Mouse (Mus musculus) layer of hippocampus, adult 2 months (tissue): ENCODE measurements around the gene Grik3. TPM values are rescaled to one million over a fixed set of nuclear protein-coding genes. Genes with fewer than 3 reads are reported as not detected.

ENCODE experiments used
- DNase-seq, 2 experiments: peaks; one replicate each; pipeline ENCODE4 v3.0.0; 2022; ENCODE audit warnings: low spot score in 2 of 2
- H3K27ac ChIP-seq: fragments of 200-600 bp; 2 replicates; pipeline ENCODE4 v1.8.1; 2022
- H3K4me3 ChIP-seq: fragments of 200-600 bp; 2 replicates; pipeline ENCODE4 v1.8.1; 2022; ENCODE audit warnings: mild to moderate bottlenecking
- CTCF ChIP-seq: fragments of 200-600 bp; conservative IDR thresholded peaks from 2 replicates; pipeline ENCODE4 v1.8.1; 2022; ENCODE audit warnings: antibody characterized with exemption, mild to moderate bottlenecking, moderate library complexity
- total RNA-seq, 2 experiments: library from RNA; stranded (reverse); gene quantifications; 2 replicates each; pipeline ENCODE4 v1.2.3; 2021

The Grik3 gene
- total RNA-seq, 2 experiments from 2014 or later, result 24.8 to 25.3 TPM

GRCm38 (mm10) chr4:125484131-125484530 lies 6.4 kb upstream of the Grik3 start:
- TF ChIP-seq CTCF, result no peak
- H3K27ac ChIP-seq, result no peak overlapping the region
- no peak overlapping the region for H3K4me3 ChIP-seq
- no peak for DNase-seq

- no peak for TF ChIP-seq CTCF
- Histone ChIP-seq H3K27ac (no peak overlapping the region), H3K4me3 (no peak overlapping the region)
- DNase-seq, result no peak
These were observed 4.9 kb upstream of the Grik3 start for GRCm38 (mm10) chr4:125485416-125486239.

DNA sequence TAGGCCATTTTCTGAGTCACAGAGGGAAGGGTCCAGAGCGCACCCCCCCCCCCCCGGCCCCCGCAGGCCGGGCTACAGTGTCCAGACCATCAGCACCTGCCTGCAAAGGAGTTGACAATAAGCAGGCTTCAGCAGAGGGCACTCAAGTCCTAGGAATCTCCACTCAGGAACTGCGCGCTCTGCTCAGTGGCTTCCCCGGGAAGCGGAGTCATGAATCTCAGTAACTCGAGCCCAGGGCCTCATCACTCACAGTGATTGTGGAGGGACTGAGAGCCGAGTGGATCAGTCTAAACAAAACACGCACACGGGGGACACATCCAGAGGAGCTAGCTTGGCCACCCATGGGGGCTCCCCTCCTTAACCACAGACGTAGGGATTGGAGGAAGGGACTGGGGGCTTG lies 3.9 kb upstream of the Grik3 start:
- Histone ChIP-seq H3K4me3 (no peak overlapping the region), H3K27ac (no peak overlapping the region)
- TF ChIP-seq CTCF, result peak; percentile 63
- no peak for DNase-seq

- TF ChIP-seq CTCF, result no peak
- H3K27ac ChIP-seq, result no peak overlapping the region
- no peak overlapping the region for H3K4me3 ChIP-seq
- DNase-seq, result no peak
These were observed 3.5 kb upstream of the Grik3 start for GRCm38 (mm10) chr4:125487031-125487430.

- H3K27ac ChIP-seq, result no peak overlapping the region
- TF ChIP-seq CTCF, result no peak
- H3K4me3 ChIP-seq, result peak overlapping the region; percentile 49
- no peak for DNase-seq
These were observed 1.5 kb upstream of the Grik3 start for GRCm38 (mm10) chr4:125488796-125489637.

DNA sequence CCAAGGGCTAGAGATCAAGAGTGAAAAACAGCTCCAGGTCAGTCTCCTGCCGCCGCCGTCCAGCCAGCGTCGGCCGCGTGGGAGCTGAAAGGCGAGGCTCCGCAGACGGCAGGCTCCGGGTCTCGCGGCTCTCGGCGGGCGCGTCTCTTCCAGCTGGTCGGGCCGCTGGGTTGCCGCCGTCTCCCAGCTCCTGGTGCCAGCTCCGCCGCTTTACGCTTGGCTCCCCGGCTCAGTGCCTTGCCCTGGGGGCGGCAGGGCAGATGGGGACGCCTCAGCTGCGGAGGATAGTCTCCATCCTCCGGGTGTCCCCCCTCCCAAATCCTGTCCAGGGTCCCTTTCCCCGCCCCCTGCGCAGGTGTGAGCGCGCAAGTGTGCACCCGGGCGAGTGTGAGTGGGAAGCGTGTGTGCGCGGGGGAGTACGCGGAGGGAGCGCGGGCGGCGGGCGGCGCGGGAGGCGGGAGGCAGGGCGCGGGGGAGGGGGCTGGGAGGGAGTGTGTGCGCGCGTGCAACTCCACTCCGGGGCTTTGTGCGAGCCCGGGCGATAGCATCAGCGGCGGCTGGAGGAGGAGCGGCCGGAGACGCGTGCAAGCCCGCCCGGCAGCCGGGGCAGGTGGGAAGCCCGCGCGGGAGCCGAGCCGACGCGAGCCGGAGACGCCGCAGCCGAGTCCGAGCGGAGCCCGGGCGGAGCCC lies 454 bp upstream of the Grik3 start:
- peak overlapping the region; percentile 49 for H3K4me3 ChIP-seq
- H3K27ac ChIP-seq, result peak overlapping the region; percentile 72
- TF ChIP-seq CTCF, result no peak
- DNase-seq, result peak in 1 of 2 experiments; percentile 44

DNA sequence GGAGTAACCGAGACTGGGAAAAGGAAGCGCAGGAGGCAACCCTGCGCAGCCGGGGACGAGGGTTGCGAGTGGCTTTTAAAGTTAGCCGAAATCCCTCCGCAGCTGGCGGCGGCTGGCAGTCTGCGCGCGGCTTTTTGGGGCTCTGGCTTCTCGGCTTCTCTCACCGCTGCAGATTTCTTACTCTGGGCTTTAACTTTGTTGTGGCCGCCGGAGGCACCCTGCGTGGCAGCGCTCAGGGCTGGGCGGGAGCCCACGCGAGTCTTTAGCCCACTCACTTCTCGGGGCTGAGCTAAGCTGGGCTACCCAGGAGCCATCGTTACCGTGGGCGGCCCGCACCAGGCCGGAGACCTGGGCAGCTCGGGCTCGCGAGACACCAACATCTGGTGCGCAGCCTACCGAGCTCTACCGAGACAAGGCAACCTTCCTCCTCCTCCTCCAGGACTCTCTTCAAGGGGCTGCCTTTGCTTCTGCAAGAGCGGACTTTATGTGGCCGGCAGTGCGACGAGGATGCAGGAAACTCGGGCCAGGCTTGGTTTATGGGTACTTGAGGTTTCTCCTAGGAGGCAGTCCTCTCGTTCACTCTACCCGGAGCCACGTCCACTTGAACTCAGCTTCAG lies 1.1 kb downstream of the Grik3 start:
- DNase-seq, result no peak

DNA sequence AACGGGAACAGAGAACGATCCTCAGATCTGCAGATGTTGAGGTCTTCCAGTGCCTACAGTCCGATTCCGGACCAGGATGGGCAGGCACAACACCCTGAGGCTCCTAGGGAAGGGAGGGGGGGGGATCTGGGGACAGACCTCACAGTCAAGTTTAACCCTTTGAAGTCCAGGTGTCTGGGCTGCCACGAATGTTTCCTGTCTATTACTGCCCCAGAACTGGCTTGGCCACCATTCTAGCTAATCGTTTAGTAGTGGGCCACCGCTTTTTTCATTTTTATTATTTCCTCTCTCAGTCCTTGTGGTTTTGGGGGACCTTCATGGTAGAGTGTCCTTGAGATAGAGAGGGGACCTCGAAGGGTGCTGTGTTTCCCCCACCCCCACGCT lies 1.6 kb downstream of the Grik3 start:
- H3K4me3 ChIP-seq, result peak overlapping the region; percentile 60
- no peak overlapping the region for H3K27ac ChIP-seq
- no peak for TF ChIP-seq CTCF
- no peak for DNase-seq

More for the DNA sequence above, 1.1 kb downstream of the Grik3 start:
- Histone ChIP-seq H3K27ac (peak overlapping the region; percentile 77), H3K4me3 (peak overlapping the region; percentile 60)
- no peak for TF ChIP-seq CTCF

DNA sequence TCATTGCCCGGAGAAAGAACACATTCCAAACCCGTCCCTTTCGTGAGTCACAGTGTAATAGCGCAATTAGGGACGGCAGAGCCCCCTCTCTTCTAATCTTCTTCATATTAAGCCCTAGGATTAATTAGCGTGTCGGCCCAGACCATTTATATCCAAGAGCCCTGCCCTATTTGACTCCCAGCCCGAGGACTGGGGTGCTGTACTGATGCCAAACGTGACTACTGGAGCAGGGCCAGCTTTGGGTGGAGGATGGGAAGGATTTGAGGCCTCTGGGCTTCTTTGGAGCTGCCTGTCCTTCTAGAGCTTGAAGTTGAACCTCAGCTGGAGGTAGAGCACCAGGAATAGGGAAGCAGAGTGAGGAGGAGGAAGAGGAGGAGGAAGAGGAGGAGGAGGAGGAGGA lies 2.2 kb downstream of the Grik3 start:
- Histone ChIP-seq H3K4me3 (peak overlapping the region; percentile 60; the same call in 1 of the 2 replicates), H3K27ac (no peak overlapping the region)
- DNase-seq, result no peak
- no peak for TF ChIP-seq CTCF

- peak; percentile 52 for TF ChIP-seq CTCF
- peak overlapping the region; percentile 9; the same call in 1 of the 2 replicates for H3K4me3 ChIP-seq
- H3K27ac ChIP-seq, result no peak overlapping the region
- no peak for DNase-seq
These were observed 2.6 kb downstream of the Grik3 start for GRCm38 (mm10) chr4:125493124-125493523.

- Histone ChIP-seq H3K4me3 (no peak overlapping the region), H3K27ac (no peak overlapping the region)
- peak; percentile 75 for TF ChIP-seq CTCF
- no peak for DNase-seq
These were observed 5.0 kb downstream of the Grik3 start for GRCm38 (mm10) chr4:125495477-125495876.

GRCm38 (mm10) chr4:125497001-125497400 lies 6.5 kb downstream of the Grik3 start:
- DNase-seq, result no peak
- TF ChIP-seq CTCF, result no peak
- Histone ChIP-seq H3K27ac (no peak overlapping the region), H3K4me3 (no peak overlapping the region)
